Mouse (Mus musculus) CH12.LX (cell line): Measurements from ENCODE around the gene Tbc1d9. TPM values are rescaled to one million over a fixed set of nuclear protein-coding genes. Genes with fewer than 3 reads are reported as not detected.

Source experiments
- DNase-seq: peaks from one replicate; pipeline ENCODE4 v3.0.0-alpha.2; 2013; ENCODE audit errors: extremely low read depth
- H3K27ac ChIP-seq: 2 replicates; pipeline ENCODE4 v1.5.1; 2012; ENCODE audit warnings: low read depth, mild to moderate bottlenecking, control low read depth, moderate library complexity; ENCODE audit not compliant: insufficient read depth
- H3K27me3 ChIP-seq: replicated peaks from 2 replicates; pipeline ENCODE3; 2012; ENCODE audit warnings: inconsistent platforms
- H3K36me3 ChIP-seq, 2 experiments: replicated peaks in 1 of 2; 2 replicates each; pipeline versions ENCODE3 to v1.6.1; 2012; ENCODE audit warnings: inconsistent platforms in 1 of 2, low read length in 1 of 2, mild to moderate bottlenecking in 1 of 2, mixed read lengths in 1 of 2, moderate library complexity in 1 of 2; ENCODE audit not compliant: control insufficient read depth in 1 of 2, insufficient read depth in 1 of 2
- H3K4me1 ChIP-seq, 2 experiments: 2 replicates each; pipeline ENCODE4 v1.6.1; 2012; ENCODE audit warnings: inconsistent platforms in 1 of 2, moderate library complexity in 1 of 2; ENCODE audit not compliant: insufficient read depth in 2 of 2, control insufficient read depth in 1 of 2
- H3K4me2 ChIP-seq: 2 replicates; pipeline ENCODE4 v1.6.1; 2012; ENCODE audit warnings: low read depth, mild to moderate bottlenecking, control low read depth; ENCODE audit not compliant: poor library complexity, insufficient read depth, severe bottlenecking
- H3K4me3 ChIP-seq, 3 experiments: fragments of 150-350 bp in 1 of 3; sonication (generic) in 1 of 3; replicated peaks in 1 of 3; 2 replicates each; pipeline versions ENCODE3 to v1.5.1; 2011 to 2012; ENCODE audit warnings: low read depth in 2 of 3, low read length in 2 of 3, mild to moderate bottlenecking in 2 of 3, moderate library complexity in 2 of 3, control low read depth in 1 of 3, improper control_type of control experiment in 1 of 3, inconsistent platforms in 1 of 3, mixed read lengths in 1 of 3; ENCODE audit not compliant: poor library complexity in 1 of 3
- H3K79me2 ChIP-seq: replicated peaks from 2 replicates; pipeline ENCODE4 v1.6.1; 2012; ENCODE audit warnings: mild to moderate bottlenecking, moderate library complexity; ENCODE audit not compliant: control insufficient read depth, poor library complexity, insufficient read depth, severe bottlenecking; ENCODE audit errors: extremely low read depth
- H3K9ac ChIP-seq: 2 replicates; pipeline ENCODE4 v1.6.1; 2012; ENCODE audit warnings: low read depth, mild to moderate bottlenecking, control low read depth, moderate library complexity; ENCODE audit not compliant: insufficient read depth
- H3K9me3 ChIP-seq: replicated peaks from 2 replicates; pipeline ENCODE3; 2012; ENCODE audit warnings: low read length, inconsistent platforms, mixed read lengths
- BHLHE40 ChIP-seq: IDR thresholded peaks from 2 replicates; pipeline ENCODE4 v1.6.1; 2011; ENCODE audit warnings: mild to moderate bottlenecking, low read depth, low read length, improper control_type of control experiment
- CHD1 ChIP-seq: IDR thresholded peaks from 2 replicates; pipeline ENCODE4 v1.6.1; 2012; ENCODE audit warnings: low read depth, low read length, improper control_type of control experiment, inconsistent platforms
- CTCF ChIP-seq, 2 experiments: IDR thresholded peaks in 1 of 2; conservative IDR thresholded peaks in 1 of 2; 2 replicates each; pipeline ENCODE4 v1.5.1; 2011 to 2012; ENCODE audit warnings: low read depth in 2 of 2, low read length in 2 of 2, improper control_type of control experiment in 1 of 2, inconsistent platforms in 1 of 2, mild to moderate bottlenecking in 1 of 2, moderate library complexity in 1 of 2
- ELF1 ChIP-seq: IDR thresholded peaks from 2 replicates; pipeline ENCODE4 v1.6.1; 2014; ENCODE audit warnings: low read depth, mild to moderate bottlenecking, inconsistent platforms, low read length, improper control_type of control experiment
- ETS1 ChIP-seq: conservative IDR thresholded peaks from 2 replicates; pipeline ENCODE4 v1.6.1; 2012; ENCODE audit warnings: low read depth, mild to moderate bottlenecking, inconsistent platforms, low read length, improper control_type of control experiment, moderate library complexity
- GABPA ChIP-seq: IDR thresholded peaks from 2 replicates; pipeline ENCODE4 v1.6.1; 2012; ENCODE audit warnings: low read depth, low read length, improper control_type of control experiment, inconsistent platforms; ENCODE audit not compliant: insufficient replicate concordance
- HCFC1 ChIP-seq: IDR thresholded peaks from 2 replicates; pipeline ENCODE4 v1.6.1; 2012; ENCODE audit warnings: low read depth, mild to moderate bottlenecking, inconsistent platforms, low read length, improper control_type of control experiment
- IRF4 ChIP-seq: IDR thresholded peaks from 2 replicates; pipeline ENCODE4 v1.6.1; 2014; ENCODE audit warnings: low read depth, mild to moderate bottlenecking, inconsistent platforms, low read length, improper control_type of control experiment
- JUND ChIP-seq: conservative IDR thresholded peaks from 2 replicates; pipeline ENCODE4 v1.6.1; 2011; ENCODE audit warnings: low read depth, low read length, improper control_type of control experiment
- MAX ChIP-seq: IDR thresholded peaks from 2 replicates; pipeline ENCODE4 v1.6.1; 2011; ENCODE audit warnings: low read length, improper control_type of control experiment
- MAZ ChIP-seq: IDR thresholded peaks from 2 replicates; pipeline ENCODE4 v1.6.1; 2012; ENCODE audit warnings: low read depth, mild to moderate bottlenecking, inconsistent platforms, low read length, improper control_type of control experiment, moderate library complexity
- MXI1 ChIP-seq: IDR thresholded peaks from 2 replicates; pipeline ENCODE4 v1.6.1; 2011; ENCODE audit warnings: mild to moderate bottlenecking, low read depth, low read length, improper control_type of control experiment
- MYC ChIP-seq: IDR thresholded peaks from 2 replicates; pipeline ENCODE4 v1.6.1; 2011; ENCODE audit warnings: low read depth, mild to moderate bottlenecking, improper control_type of control experiment, low read length
- NELFE ChIP-seq: IDR thresholded peaks from 2 replicates; pipeline ENCODE4 v1.6.1; 2011; ENCODE audit warnings: low read depth, low read length, improper control_type of control experiment
- NRF1 ChIP-seq: IDR thresholded peaks from 2 replicates; pipeline ENCODE4 v1.6.1; 2014; ENCODE audit warnings: low read depth, mild to moderate bottlenecking, inconsistent platforms, low read length, improper control_type of control experiment, moderate library complexity
- RCOR1 ChIP-seq: conservative IDR thresholded peaks from 2 replicates; pipeline ENCODE4 v1.6.1; 2012; ENCODE audit warnings: low read depth, mild to moderate bottlenecking, inconsistent platforms, low read length, improper control_type of control experiment
- SIN3A ChIP-seq: IDR thresholded peaks from 2 replicates; pipeline ENCODE4 v1.6.1; 2012; ENCODE audit warnings: low read length, improper control_type of control experiment, inconsistent platforms
- SMC3 ChIP-seq: IDR thresholded peaks from 2 replicates; pipeline ENCODE4 v1.6.1; 2011; ENCODE audit warnings: low read depth, low read length, improper control_type of control experiment
- TBP ChIP-seq: conservative IDR thresholded peaks from 2 replicates; pipeline ENCODE4 v1.6.1; 2011; ENCODE audit warnings: low read depth, low read length, improper control_type of control experiment
- TCF12 ChIP-seq: IDR thresholded peaks from 2 replicates; pipeline ENCODE4 v1.6.1; 2014; ENCODE audit warnings: low read depth, mild to moderate bottlenecking, inconsistent platforms, low read length, improper control_type of control experiment
- UBTF ChIP-seq: IDR thresholded peaks from 2 replicates; pipeline ENCODE4 v1.6.1; 2012; ENCODE audit warnings: low read depth, mild to moderate bottlenecking, inconsistent platforms, low read length, improper control_type of control experiment, moderate library complexity
- ZC3H11A ChIP-seq: IDR thresholded peaks from 2 replicates; pipeline ENCODE4 v1.6.1; 2012; ENCODE audit warnings: low read depth, mild to moderate bottlenecking, inconsistent platforms, low read length, improper control_type of control experiment
- ZNF384 ChIP-seq: IDR thresholded peaks from 2 replicates; pipeline ENCODE4 v1.6.1; 2012; ENCODE audit warnings: low read depth, low read length, improper control_type of control experiment, inconsistent platforms
- dilution Hi-C: fragments of 300-500 bp; cut with MboI; formaldehyde crosslinking; loops from 2 replicates; pipeline ENCODE4 v1.14.3; 2020; ENCODE audit warnings: low sequenced_read_pairs; ENCODE audit not compliant: extremely low pct_unique_long_range_greater_than_20kb, extremely low pct_ligation_motif_present
- in situ Hi-C: fragments of 300-500 bp; cut with MboI; formaldehyde crosslinking; loops from 3 replicates; pipeline ENCODE4 v1.14.3; 2019; ENCODE audit warnings: low sequenced_read_pairs, low pct_ligation_motif_present, low pct_unique_long_range_greater_than_20kb, mixed read lengths
- polyA plus RNA-seq: library from polyadenylated mRNA; unstranded; fragments of >175 nt; gene quantifications from 2 replicates; pipeline ENCODE4 v1.2.1, GENCODE M21; 2012; ENCODE audit warnings: low read depth; ENCODE audit not compliant: insufficient read length
- total RNA-seq, 2 experiments: library from RNA; depleted of rRNA; stranded (reverse); fragments of 300-350 nt in 1 of 2; fragments of >200 nt in 1 of 2; gene quantifications; 2 replicates each; pipeline ENCODE4 v1.2.3; 2012 to 2014

Gene Tbc1d9
- total and polyA plus RNA-seq, 3 experiments: 1.3 to 5.0 (median 1.6) TPM

GRCm38 (mm10) chr8:83189538-83190095, 24.5 kb downstream of the Tbc1d9 start:
- Histone ChIP-seq H3K4me3 (no peak overlapping the region), H3K9ac (no peak overlapping the region), H3K27me3 (no peaks in the 10 kb centered on the region), H3K27ac (no peak overlapping the region), H3K4me1 (peaks cover 19 to 44% of the 10 kb centered on the region in 2 experiments), H3K4me2 (no peak overlapping the region), H3K79me2 (no peaks in the 10 kb centered on the region), H3K9me3 (no peaks in the 10 kb centered on the region), H3K36me3 (no peaks in the 10 kb centered on the region)
- in situ Hi-C loops: loop anchor here (10.0 kb wide), 1 partner anchor 325 kb away; the partner anchor contains the start of gene Rnf150
- dilution Hi-C loops: no loop called here
- DNase-seq: no peak
- TF ChIP-seq IRF4 (no peak), CHD1 (no peak), SMC3 (no peak), BHLHE40 (0 out of 2 replicates have a peak, but pooled peaks have one; percentile 14)

DNA sequence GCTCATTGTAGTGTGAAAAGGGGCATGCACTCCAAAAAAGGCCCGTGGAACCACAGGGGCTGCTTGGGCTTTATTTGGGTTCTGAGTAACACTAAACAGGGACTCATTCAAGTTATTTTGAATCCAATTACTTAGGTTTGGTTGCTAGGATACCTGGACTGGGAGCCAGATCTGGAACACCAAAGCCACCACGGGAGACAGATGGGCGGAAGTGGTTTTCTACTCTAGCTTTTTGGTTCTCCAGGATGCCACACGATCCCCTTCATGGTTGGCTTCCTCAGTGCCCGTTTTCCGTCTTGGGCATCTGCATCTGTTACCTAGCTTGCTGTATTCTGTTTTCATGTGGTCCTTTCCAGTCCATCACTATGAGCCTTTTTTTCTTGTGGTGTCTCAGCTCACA, 30.9 kb downstream of the Tbc1d9 start:
- dilution Hi-C loops: no loop called here
- DNase-seq: no peak

GRCm38 (mm10) chr8:83199715-83200114, 34.6 kb downstream of the Tbc1d9 start:
- peaks cover 6 to 15% of the 10 kb centered on the region in 2 experiments for H3K4me1 ChIP-seq
- in situ Hi-C loops (no loop called here), dilution Hi-C loops (no loop called here)
- no peak overlapping the region for H3K4me3 ChIP-seq
- H3K79me2 ChIP-seq: no peaks in the 10 kb centered on the region
- no peak overlapping the region for H3K9ac ChIP-seq
- H3K36me3 ChIP-seq: no peaks in the 10 kb centered on the region
- no peaks in the 10 kb centered on the region for H3K27me3 ChIP-seq
- no peaks in the 10 kb centered on the region for H3K9me3 ChIP-seq
- H3K27ac ChIP-seq: no peak overlapping the region
- peak overlapping the region; percentile 64 for H3K4me2 ChIP-seq
- no peak for TF ChIP-seq MXI1
- TF ChIP-seq NRF1: no peak
- TF ChIP-seq SIN3A: no peak
- no peak for TF ChIP-seq CHD1
- TF ChIP-seq MAZ: no peak
- TF ChIP-seq TCF12: no peak
- TF ChIP-seq NELFE: no peak
- TF ChIP-seq ELF1: no peak
- TF ChIP-seq JUND: no peak
- no peak for TF ChIP-seq UBTF
- TF ChIP-seq MYC: no peak
- no peak for TF ChIP-seq ETS1
- no peak for TF ChIP-seq GABPA
- no peak for TF ChIP-seq MAX
- no peak for TF ChIP-seq CTCF (conservative IDR thresholded peaks at IDR 0.05 in 1 of 2, IDR thresholded peaks at IDR 0.05 in 1 of 2; ENCODE audit: low read depth in 2 of 2, low read length in 2 of 2)
- TF ChIP-seq SMC3: no peak
- no peak for TF ChIP-seq RCOR1
- TF ChIP-seq ZC3H11A: no peak
- TF ChIP-seq TBP: no peak
- TF ChIP-seq HCFC1: no peak
- no peak for DNase-seq

More for the DNA sequence above, 30.9 kb downstream of the Tbc1d9 start:
- Histone ChIP-seq H3K9ac (no peak overlapping the region), H3K79me2 (no peaks in the 10 kb centered on the region), H3K4me3 (no peak overlapping the region), H3K4me2 (no peak overlapping the region), H3K4me1 (peaks cover 20 to 36% of the 10 kb centered on the region in 2 experiments), H3K9me3 (no peaks in the 10 kb centered on the region), H3K27me3 (no peaks in the 10 kb centered on the region), H3K27ac (no peak overlapping the region), H3K36me3 (no peaks in the 10 kb centered on the region)
- no peak for TF ChIP-seq ZNF384
- no peak for TF ChIP-seq RCOR1
- TF ChIP-seq TCF12: no peak
- in situ Hi-C loops: no loop called here
